Mouse (Mus musculus) midbrain, embryonic 14.5 days (tissue): ENCODE results near the gene Ccdc85c. TPM values are rescaled to one million over a fixed set of nuclear protein-coding genes. Genes with fewer than 3 reads are reported as not detected.

Experiments
- ATAC-seq: fragments of 200-750 bp; cut with Nextera tagmentation; 2 replicates; pipeline ENCODE4 v1.8.0; 2017; ENCODE audit warnings: moderate number of reproducible peaks, moderate library complexity; ENCODE audit not compliant: low FRiP score, low TSS enrichment
- DNase-seq: peaks from one replicate; pipeline ENCODE4 v3.0.0-alpha.2; 2015
- H3K27ac ChIP-seq: fragments of 300-500 bp; sonication (generic); replicated peaks from 2 replicates; pipeline ENCODE4 v1.5.1; 2014; ENCODE audit warnings: mild to moderate bottlenecking, low read depth, low read length, moderate library complexity
- H3K27me3 ChIP-seq: fragments of 300-500 bp; sonication (generic); 2 replicates; pipeline ENCODE4 v1.6.1; 2014; ENCODE audit warnings: low read length, control low read depth, mixed read lengths; ENCODE audit not compliant: control insufficient read depth, insufficient read depth
- H3K36me3 ChIP-seq: fragments of 300-500 bp; sonication (generic); 2 replicates; pipeline ENCODE4 v1.6.1; 2014; ENCODE audit warnings: low read length, control low read depth; ENCODE audit not compliant: control insufficient read depth, insufficient read depth
- H3K4me1 ChIP-seq: fragments of 300-500 bp; sonication (generic); 2 replicates; pipeline ENCODE4 v1.6.1; 2014; ENCODE audit warnings: mild to moderate bottlenecking, antibody characterized with exemption, low read length, control low read depth; ENCODE audit not compliant: control insufficient read depth, insufficient read depth
- H3K4me2 ChIP-seq: fragments of 300-500 bp; sonication (generic); 2 replicates; pipeline ENCODE4 v1.6.1; 2014; ENCODE audit warnings: mild to moderate bottlenecking, low read length, moderate library complexity
- H3K4me3 ChIP-seq: fragments of 300-500 bp; sonication (generic); replicated peaks from 2 replicates; pipeline ENCODE4 v1.5.1; 2014; ENCODE audit warnings: low read depth, low read length
- H3K9ac ChIP-seq: fragments of 300-500 bp; sonication (generic); replicated peaks from 2 replicates; pipeline ENCODE4 v1.6.1; 2014; ENCODE audit warnings: mild to moderate bottlenecking, low read length, moderate library complexity
- H3K9me3 ChIP-seq: fragments of 300-500 bp; sonication (generic); 2 replicates; pipeline ENCODE4 v1.6.1; 2016; ENCODE audit warnings: low read length, control low read depth, mixed read lengths; ENCODE audit not compliant: control insufficient read depth
- WGBS: fragments of 180-500 bp; shearing (Covaris S2); extraction: QIAGEN DNeasy Blood & Tissue Kit; methylation state at CpG from one replicate; pipeline ENCODE4 v1.1.7; 2014; 5-methylcytosine and 5-hydroxymethylcytosine counted together
- polyA plus RNA-seq: library from polyadenylated mRNA; unstranded; fragments of >200 nt; fragmentation: Nextera tagmentation; extraction: Ambion mirVana; gene quantifications from 2 replicates; pipeline ENCODE4 v1.2.1, GENCODE M21; 2014

Gene Ccdc85c
- polyA plus RNA-seq, 1 experiment from 2014 or later = 20.9 TPM

GRCm38 (mm10) chr12:108251825-108252542 is 23.2 kb downstream of the Ccdc85c start:
- no peak overlapping the region for H3K4me2 ChIP-seq
- DNase-seq = no peak
- ATAC-seq = no peak

GRCm38 (mm10) chr12:108251034-108251792 is 24.0 kb downstream of the Ccdc85c start:
- H3K9me3 ChIP-seq = no peaks in the 10 kb centered on the region
- H3K4me3 ChIP-seq = no peak overlapping the region
- no peak overlapping the region for H3K27ac ChIP-seq
- ATAC-seq = no peak
- H3K4me2 ChIP-seq = no peak overlapping the region
- 90% methylated on average over 31 of the region's 31 CpGs for WGBS
- H3K4me1 ChIP-seq = peaks cover 40% of the 10 kb centered on the region
- no peaks in the 10 kb centered on the region for H3K27me3 ChIP-seq
- no peaks in the 10 kb centered on the region for H3K36me3 ChIP-seq
- no peak for DNase-seq
- no peak overlapping the region for H3K9ac ChIP-seq

More at GRCm38 (mm10) chr12:108251825-108252542, 23.2 kb downstream of the Ccdc85c start:
- 76% methylated on average over 15 of the region's 15 CpGs for WGBS
- no peak overlapping the region for H3K27ac ChIP-seq
- no peaks in the 10 kb centered on the region for H3K36me3 ChIP-seq
- no peak overlapping the region for H3K4me3 ChIP-seq
- no peaks in the 10 kb centered on the region for H3K9me3 ChIP-seq
- peaks cover 44% of the 10 kb centered on the region for H3K4me1 ChIP-seq
- no peaks in the 10 kb centered on the region for H3K27me3 ChIP-seq
- H3K9ac ChIP-seq = no peak overlapping the region

GRCm38 (mm10) chr12:108249522-108249921 is 25.7 kb downstream of the Ccdc85c start:
- WGBS = 44% methylated on average over 10 of the region's 10 CpGs
- Histone ChIP-seq H3K4me1 (peaks cover 46% of the 10 kb centered on the region), H3K27ac (0 out of 2 replicates have a peak overlapping the region, but pooled peaks have one; percentile 8), H3K27me3 (no peaks in the 10 kb centered on the region), H3K4me3 (no peak overlapping the region), H3K36me3 (no peaks in the 10 kb centered on the region), H3K9ac (no peak overlapping the region), H3K4me2 (no peak overlapping the region), H3K9me3 (no peaks in the 10 kb centered on the region)
- DNase-seq (peak; percentile 75), ATAC-seq (no peak)

GRCm38 (mm10) chr12:108249019-108249418 is 26.2 kb downstream of the Ccdc85c start:
- H3K27me3 ChIP-seq = no peaks in the 10 kb centered on the region
- DNase-seq (no peak), ATAC-seq (no peak)
- 98% methylated on average over 8 of the region's 8 CpGs for WGBS
- no peaks in the 10 kb centered on the region for H3K36me3 ChIP-seq
- no peak overlapping the region for H3K9ac ChIP-seq
- H3K27ac ChIP-seq = 0 out of 2 replicates have a peak overlapping the region, but pooled peaks have one; percentile 8
- H3K4me3 ChIP-seq = no peak overlapping the region
- peaks cover 51% of the 10 kb centered on the region for H3K4me1 ChIP-seq
- H3K9me3 ChIP-seq = no peaks in the 10 kb centered on the region
- no peak overlapping the region for H3K4me2 ChIP-seq

- H3K4me2 ChIP-seq = no peak overlapping the region
- H3K4me3 ChIP-seq = no peak overlapping the region
- H3K9me3 ChIP-seq = no peaks in the 10 kb centered on the region
- no peak overlapping the region for H3K27ac ChIP-seq
- H3K27me3 ChIP-seq = no peaks in the 10 kb centered on the region
- ATAC-seq (no peak), DNase-seq (no peak)
- WGBS = 79% methylated on average over 10 of the region's 10 CpGs
- no peak overlapping the region for H3K9ac ChIP-seq
- no peaks in the 10 kb centered on the region for H3K36me3 ChIP-seq
- H3K4me1 ChIP-seq = peaks cover 64% of the 10 kb centered on the region
Observed at GRCm38 (mm10) chr12:108246759-108247500, 28.3 kb downstream of the Ccdc85c start.

- no peaks in the 10 kb centered on the region for H3K27me3 ChIP-seq
- H3K36me3 ChIP-seq = no peaks in the 10 kb centered on the region
- no peak overlapping the region for H3K4me3 ChIP-seq
- DNase-seq (peak; percentile 38), ATAC-seq (no peak)
- 30% methylated on average over 9 of the region's 9 CpGs for WGBS
- no peak overlapping the region; the same call in 1 of the 2 replicates for H3K4me2 ChIP-seq
- peaks cover 77% of the 10 kb centered on the region for H3K4me1 ChIP-seq
- no peaks in the 10 kb centered on the region for H3K9me3 ChIP-seq
- peak overlapping the region; percentile 83 for H3K27ac ChIP-seq
- H3K9ac ChIP-seq = 0 out of 2 replicates have a peak overlapping the region, but pooled peaks have one; percentile 31
Observed at GRCm38 (mm10) chr12:108245579-108245978, 29.6 kb downstream of the Ccdc85c start.

- whole genome bisulfite sequencing = 3% methylated on average over 8 of the region's 8 CpGs
- peak overlapping the region; percentile 83 for H3K27ac ChIP-seq
- no peaks in the 10 kb centered on the region for H3K9me3 ChIP-seq
- H3K9ac ChIP-seq = 0 out of 2 replicates have a peak overlapping the region, but pooled peaks have one; percentile 23
- ATAC-seq (no peak), DNase-seq (peak; percentile 82)
- peaks cover 80% of the 10 kb centered on the region for H3K4me1 ChIP-seq
- peak overlapping the region; percentile 31; the same call in 1 of the 2 replicates for H3K4me2 ChIP-seq
- no peaks in the 10 kb centered on the region for H3K36me3 ChIP-seq
- no peak overlapping the region for H3K4me3 ChIP-seq
- H3K27me3 ChIP-seq = no peaks in the 10 kb centered on the region
Observed at GRCm38 (mm10) chr12:108244778-108245177, 30.4 kb downstream of the Ccdc85c start.

- H3K4me3 ChIP-seq = no peak overlapping the region
- peaks cover 93% of the 10 kb centered on the region for H3K4me1 ChIP-seq
- 21% methylated on average over 20 of the region's 20 CpGs for WGBS
- H3K9ac ChIP-seq = no peak overlapping the region; the same call in 1 of the 2 replicates
- DNase-seq = no peak
- H3K36me3 ChIP-seq = no peaks in the 10 kb centered on the region
- peak overlapping the region; percentile 85 for H3K27ac ChIP-seq
- H3K9me3 ChIP-seq = no peaks in the 10 kb centered on the region
- H3K27me3 ChIP-seq = no peaks in the 10 kb centered on the region
- no peak for ATAC-seq
- H3K4me2 ChIP-seq = no peak overlapping the region
Observed at GRCm38 (mm10) chr12:108242243-108242745, 32.9 kb downstream of the Ccdc85c start.
